In genomic region chr2:130398091-130398490, GRCm38 (mm10) we compare ENCODE assay signal across 10 mouse cellular contexts. TPM values are rescaled to one million over a fixed set of nuclear protein-coding genes. Genes with fewer than 3 reads are reported as not detected.
DNase-seq lines count a peak whose midpoint lies in the region; ATAC-seq lines count a peak whose summit lies in the region.
"Had no signal": no experiment of that assay in that cellular context is flagged by ENCODE, and none has a peak within 500 bp of the region (broad histone marks: within the 10 kb centered on the region; RNA-seq: fewer than 3 reads in every experiment).

No protein-coding gene starts in this region.

- no peaks in the 10 kb centered on the region for H3K36me3 ChIP-seq in embryonic facial prominence, embryonic 11.5 days (replicated peaks; ENCODE audit: control insufficient read depth, insufficient read depth, low read depth, low read length)
- H3K36me3 ChIP-seq in heart, embryonic 15.5 days = no peaks in the 10 kb centered on the region
- no peaks in the 10 kb centered on the region for H3K36me3 ChIP-seq in liver, embryonic 12.5 days
- H3K36me3 ChIP-seq in neural tube, embryonic 14.5 days (ENCODE audit: control insufficient read depth, insufficient read depth, low read length) = no peaks in the 10 kb centered on the region

- DNase-seq in kidney, postnatal 14 days = peak; percentile 11
- no peak for DNase-seq in kidney, adult 18-20 months
- DNase-seq in embryonic facial prominence, embryonic 11.5 days (ENCODE audit: low spot score) = peak; percentile 12
- no peak for DNase-seq in testis, postnatal 10 days (ENCODE audit: low spot score)
- no peak for DNase-seq in gastrocnemius, postnatal 10 days

- H3K9ac ChIP-seq in embryonic facial prominence, embryonic 11.5 days (replicated peaks; ENCODE audit: low read length) = peak overlapping the region; percentile 82
- H3K9ac ChIP-seq in heart, embryonic 15.5 days = no peak overlapping the region; the same call in 1 of the 2 replicates
- no peak overlapping the region for H3K9ac ChIP-seq in liver, embryonic 12.5 days
- H3K9ac ChIP-seq in neural tube, embryonic 14.5 days (replicated peaks; ENCODE audit: low read depth, low read length) = no peak overlapping the region

- H3K27me3 ChIP-seq in embryonic facial prominence, embryonic 11.5 days (ENCODE audit: control insufficient read depth, insufficient read depth, low read length) = no peaks in the 10 kb centered on the region
- peaks cover 21% of the 10 kb centered on the region for H3K27me3 ChIP-seq in heart, embryonic 15.5 days
- peaks cover 52% of the 10 kb centered on the region for H3K27me3 ChIP-seq in liver, embryonic 12.5 days (replicated peaks)
- no peaks in the 10 kb centered on the region for H3K27me3 ChIP-seq in neural tube, embryonic 14.5 days (ENCODE audit: control insufficient read depth, insufficient read depth, low read length)

- H3K4me2 ChIP-seq in embryonic facial prominence, embryonic 11.5 days (ENCODE audit: low read depth, low read length) = peak overlapping the region; percentile 83
- peak overlapping the region; percentile 98 for H3K4me2 ChIP-seq in heart, embryonic 15.5 days
- H3K4me2 ChIP-seq in liver, embryonic 12.5 days = peak overlapping the region; percentile 70
- H3K4me2 ChIP-seq in neural tube, embryonic 14.5 days (ENCODE audit: low read depth, low read length) = peak overlapping the region; percentile 90

- 11% methylated on average over 13 of the region's 14 CpGs for WGBS in embryonic facial prominence, embryonic 11.5 days
- WGBS in heart, embryonic 15.5 days = 12% methylated on average over 14 of the region's 14 CpGs
- 24% methylated on average over 14 of the region's 14 CpGs for WGBS in liver, embryonic 12.5 days (ENCODE audit: insufficient replicate concordance)
- 14% methylated on average over 13 of the region's 14 CpGs for WGBS in neural tube, embryonic 14.5 days

- peak overlapping the region; percentile 61 for H3K4me3 ChIP-seq in embryonic facial prominence, embryonic 11.5 days (ENCODE audit: low read depth, low read length)
- H3K4me3 ChIP-seq in heart, embryonic 15.5 days = peak overlapping the region; percentile 69
- H3K4me3 ChIP-seq in liver, embryonic 12.5 days = peak overlapping the region; percentile 52
- H3K4me3 ChIP-seq in neural tube, embryonic 14.5 days (ENCODE audit: low read depth, low read length) = no peak overlapping the region

- H3K27ac ChIP-seq in embryonic facial prominence, embryonic 11.5 days (replicated peaks; ENCODE audit: low read depth, low read length) = no peak overlapping the region
- no peak overlapping the region for H3K27ac ChIP-seq in heart, embryonic 15.5 days
- no peak overlapping the region for H3K27ac ChIP-seq in liver, embryonic 12.5 days
- no peak overlapping the region for H3K27ac ChIP-seq in neural tube, embryonic 14.5 days (ENCODE audit: low read depth, low read length)

- H3K9me3 ChIP-seq in embryonic facial prominence, embryonic 11.5 days (replicated peaks; ENCODE audit: control insufficient read depth, low read length) = no peaks in the 10 kb centered on the region
- no peaks in the 10 kb centered on the region for H3K9me3 ChIP-seq in heart, embryonic 15.5 days (replicated peaks)
- no peaks in the 10 kb centered on the region for H3K9me3 ChIP-seq in liver, embryonic 12.5 days (replicated peaks)
- no peaks in the 10 kb centered on the region for H3K9me3 ChIP-seq in neural tube, embryonic 14.5 days (ENCODE audit: control insufficient read depth, low read length)

- H3K4me1 ChIP-seq in embryonic facial prominence, embryonic 11.5 days (ENCODE audit: control insufficient read depth, insufficient read depth, low read length) = peaks cover 5% of the 10 kb centered on the region
- H3K4me1 ChIP-seq in heart, embryonic 15.5 days (replicated peaks) = peaks cover 18% of the 10 kb centered on the region
- 0 out of 2 replicates have a peak, but pooled peaks cover 6% of the 10 kb centered on the region for H3K4me1 ChIP-seq in liver, embryonic 12.5 days
- peaks cover 8% of the 10 kb centered on the region; the same call in 1 of the 2 replicates for H3K4me1 ChIP-seq in neural tube, embryonic 14.5 days (ENCODE audit: control insufficient read depth, insufficient read depth, low read length)

- ATAC-seq in embryonic facial prominence, embryonic 11.5 days (replicated peaks; ENCODE audit: insufficient number of reproducible peaks, low FRiP score, low TSS enrichment, low read depth) = no peak
- ATAC-seq in heart, embryonic 15.5 days (replicated peaks; ENCODE audit: insufficient number of reproducible peaks, insufficient read depth, low FRiP score, low read depth) = no peak
- no peak for ATAC-seq in liver, embryonic 12.5 days
- ATAC-seq in neural tube, embryonic 14.5 days (ENCODE audit: low read depth) = no peak

RNA-seq across cellular contexts. Expression of gene Cpxm1, which starts 0.7 kb away (rescaled TPM):
- 53.0 and 54.3 TPM in 2 replicates for polyA plus RNA-seq in embryonic facial prominence, embryonic 11.5 days (2014; fragmentation: Nextera tagmentation; extraction: Ambion mirVana)
- polyA plus RNA-seq in heart, embryonic 15.5 days (2015; fragmentation: Nextera tagmentation; extraction: Ambion mirVana) = 30.8 and 49.7 TPM in 2 replicates
- polyA plus RNA-seq in liver, embryonic 12.5 days (2016; fragmentation: Nextera tagmentation; extraction: Ambion mirVana) = 11.0 TPM in 2 replicates
- 11.7 and 24.1 TPM in 2 replicates for polyA plus RNA-seq in neural tube, embryonic 14.5 days (2014; fragmentation: Nextera tagmentation; extraction: Ambion mirVana)
- 10 to 100 TPM; 17.5 to 19.8 TPM for total RNA-seq in gastrocnemius, postnatal 10 days (2021)

RNA-seq across cellular contexts. Expression of gene Gm28372, which starts 6.9 kb away (rescaled TPM):
- not detected in 2 replicates for polyA plus RNA-seq in embryonic facial prominence, embryonic 11.5 days (2014; fragmentation: Nextera tagmentation; extraction: Ambion mirVana)
- not detected in 2 replicates for polyA plus RNA-seq in heart, embryonic 15.5 days (2015; fragmentation: Nextera tagmentation; extraction: Ambion mirVana)
- not detected in 2 replicates for polyA plus RNA-seq in liver, embryonic 12.5 days (2016; fragmentation: Nextera tagmentation; extraction: Ambion mirVana)
- 0.23 and 0.28 TPM in 2 replicates for polyA plus RNA-seq in neural tube, embryonic 14.5 days (2014; fragmentation: Nextera tagmentation; extraction: Ambion mirVana)
- total RNA-seq in gastrocnemius, postnatal 10 days (2021) = not detected
- total RNA-seq: gastrocnemius, postnatal 36 days had no signal
- polyA plus RNA-seq: small intestine, adult 2 months had no signal

RNA-seq across cellular contexts. Expression of gene 1700020A23Rik, which starts 7.0 kb away (rescaled TPM):
- polyA plus RNA-seq in embryonic facial prominence, embryonic 11.5 days (2014; fragmentation: Nextera tagmentation; extraction: Ambion mirVana) = not detected in 2 replicates
- polyA plus RNA-seq in heart, embryonic 15.5 days (2015; fragmentation: Nextera tagmentation; extraction: Ambion mirVana) = not detected in 2 replicates
- polyA plus RNA-seq in liver, embryonic 12.5 days (2016; fragmentation: Nextera tagmentation; extraction: Ambion mirVana) = not detected in 2 replicates
- 0.91 TPM in 1 of 2 replicates, not detected in the other for polyA plus RNA-seq in neural tube, embryonic 14.5 days (2014; fragmentation: Nextera tagmentation; extraction: Ambion mirVana)
- not detected for total RNA-seq in gastrocnemius, postnatal 10 days (2021)
- total RNA-seq: gastrocnemius, postnatal 36 days had no signal
- polyA plus RNA-seq: small intestine, adult 2 months had no signal

RNA-seq across cellular contexts. Expression of gene Tmem239, which starts 8.2 kb away (rescaled TPM):
- polyA plus RNA-seq in embryonic facial prominence, embryonic 11.5 days (2014; fragmentation: Nextera tagmentation; extraction: Ambion mirVana) = not detected in 2 replicates
- polyA plus RNA-seq in heart, embryonic 15.5 days (2015; fragmentation: Nextera tagmentation; extraction: Ambion mirVana) = not detected in 2 replicates
- not detected in 2 replicates for polyA plus RNA-seq in liver, embryonic 12.5 days (2016; fragmentation: Nextera tagmentation; extraction: Ambion mirVana)
- not detected in 2 replicates for polyA plus RNA-seq in neural tube, embryonic 14.5 days (2014; fragmentation: Nextera tagmentation; extraction: Ambion mirVana)
- total RNA-seq in gastrocnemius, postnatal 10 days (2021) = not detected
- total RNA-seq: gastrocnemius, postnatal 36 days had no signal
- polyA plus RNA-seq: small intestine, adult 2 months had no signal

RNA-seq across cellular contexts. Expression of gene Vps16, which starts 26.0 kb away (rescaled TPM):
- polyA plus RNA-seq in embryonic facial prominence, embryonic 11.5 days (2014; fragmentation: Nextera tagmentation; extraction: Ambion mirVana) = 81.9 and 84.8 TPM in 2 replicates
- polyA plus RNA-seq in heart, embryonic 15.5 days (2015; fragmentation: Nextera tagmentation; extraction: Ambion mirVana) = 49.0 and 58.2 TPM in 2 replicates
- 54.9 and 64.5 TPM in 2 replicates for polyA plus RNA-seq in liver, embryonic 12.5 days (2016; fragmentation: Nextera tagmentation; extraction: Ambion mirVana)
- polyA plus RNA-seq in neural tube, embryonic 14.5 days (2014; fragmentation: Nextera tagmentation; extraction: Ambion mirVana) = 76.4 and 81.7 TPM in 2 replicates
- 10 to 100 TPM; 23.0 to 25.9 TPM for total RNA-seq in gastrocnemius, postnatal 10 days (2021)

Comparison
In these comparisons a context has a peak if more than half of its experiments do, and no peak if none do; other contexts are left out.
1. DNase-seq: peak in kidney, postnatal 14 days (single experiment) and embryonic facial prominence, embryonic 11.5 days (single experiment); none in kidney, adult 18-20 months (single experiment), testis, postnatal 10 days (single experiment) and gastrocnemius, postnatal 10 days (single experiment).
2. Peak in every context shown above with its lines, with median percentiles within 50 percentile points of each other: H3K4me2 ChIP-seq.